Mouse (Mus musculus) large intestine, adult 2 months (tissue): Measurements from ENCODE around the gene Tmed4. TPM values are rescaled to one million over a fixed set of nuclear protein-coding genes. Genes with fewer than 3 reads are reported as not detected.

Experiments
- polyA plus RNA-seq: library from polyadenylated mRNA; depleted of rRNA; stranded (reverse); fragments of >200 nt; gene quantifications from 2 replicates; pipeline ENCODE4 v1.2.3, GENCODE M21; 2012; rRNA removed

The Tmed4 gene
- polyA plus RNA-seq, 1 experiment: 144 TPM

Other genes starting within 250 kb of the Tmed4 start
- 2.2 and 5.0 TPM in 2 replicates for gene Camk2b, start 208.5 kb downstream of the Tmed4 start, polyA plus RNA-seq
- 0.07 and 0.34 TPM in 2 replicates for gene A730071L15Rik, start 74.8 kb downstream of the Tmed4 start, polyA plus RNA-seq
- gene Nudcd3, start 74.5 kb downstream of the Tmed4 start, polyA plus RNA-seq: 32.8 and 44.1 TPM in 2 replicates
- gene Npc1l1, start 44.7 kb downstream of the Tmed4 start, polyA plus RNA-seq: 218 and 481 TPM in 2 replicates
- 31.4 and 34.7 TPM in 2 replicates for gene Ddx56, start 7.1 kb downstream of the Tmed4 start, polyA plus RNA-seq
- 221 and 357 TPM in 2 replicates for gene Ogdh, start 16.8 kb upstream of the Tmed4 start, polyA plus RNA-seq
- gene Zmiz2, start 114.2 kb upstream of the Tmed4 start, polyA plus RNA-seq: 43.2 and 46.7 TPM in 2 replicates
- gene Ppia, start 140.6 kb upstream of the Tmed4 start, polyA plus RNA-seq: 1,007 and 1,129 TPM in 2 replicates
- gene H2afv, start 169.6 kb upstream of the Tmed4 start, polyA plus RNA-seq: 117 and 133 TPM in 2 replicates
- gene Purb, start 201.0 kb upstream of the Tmed4 start, polyA plus RNA-seq: 6.0 and 7.7 TPM in 2 replicates
- 14.9 and 20.9 TPM in 2 replicates for gene Myo1g, start 246.1 kb upstream of the Tmed4 start, polyA plus RNA-seq